Mouse (Mus musculus) heart, postnatal 0 days (tissue): Measurements from ENCODE around the gene Zfp385c.

Experiments used
- CTCF ChIP-seq: IDR thresholded peaks from 2 replicates; pipeline ENCODE4 v1.5.1; 2016; ENCODE audit warnings: antibody characterized with exemption, control low read depth, low read depth
- EP300 ChIP-seq: IDR thresholded peaks from 2 replicates; pipeline ENCODE4 v1.6.1; 2016; ENCODE audit warnings: antibody characterized with exemption, low read depth

DNA sequence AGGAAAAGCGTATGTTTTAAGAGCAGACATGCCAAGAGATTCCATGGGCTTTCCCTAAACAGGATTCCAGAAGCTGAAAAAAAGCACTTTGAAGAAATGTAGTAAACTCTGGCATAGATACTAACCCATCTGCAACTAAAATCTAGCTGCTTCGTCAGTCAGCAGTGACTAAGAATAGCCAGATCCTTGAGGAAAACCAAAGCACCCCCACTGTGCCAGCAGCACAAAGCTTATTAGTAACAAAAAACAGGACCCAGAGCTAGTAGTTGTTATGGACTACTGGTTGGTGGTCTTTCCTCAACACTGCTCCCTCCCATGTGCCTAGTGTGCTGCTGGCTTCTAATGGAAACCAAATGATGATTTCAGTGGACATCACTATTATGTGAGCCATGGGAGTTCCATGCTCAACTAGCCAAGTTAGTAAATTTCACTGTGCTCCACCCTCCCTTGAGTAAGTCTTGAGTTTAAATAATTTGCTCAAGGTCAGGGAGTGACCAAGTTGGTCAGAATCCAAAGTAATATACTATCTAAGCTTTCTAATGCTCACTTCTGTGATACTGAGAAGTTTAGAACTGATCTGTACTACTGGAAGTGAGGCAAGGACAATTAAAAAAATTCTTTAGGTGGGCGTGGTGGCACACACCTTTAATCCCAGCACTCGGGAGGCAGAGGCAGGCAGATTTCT is 87.8 kb downstream of the Zfp385c start:
- no peak for TF ChIP-seq CTCF
- TF ChIP-seq EP300 = no peak
